Mouse (Mus musculus) CH12.LX (cell line): Measurements from ENCODE around the gene Flt3l.

ENCODE experiments used
- CHD1 ChIP-seq: IDR thresholded peaks from 2 replicates; pipeline ENCODE4 v1.6.1; 2012; ENCODE audit warnings: low read depth, low read length, improper control_type of control experiment, inconsistent platforms
- CTCF ChIP-seq, 2 experiments: IDR thresholded peaks in 1 of 2; conservative IDR thresholded peaks in 1 of 2; 2 replicates each; pipeline ENCODE4 v1.5.1; 2011 to 2012; ENCODE audit warnings: low read depth in 2 of 2, low read length in 2 of 2, improper control_type of control experiment in 1 of 2, inconsistent platforms in 1 of 2, mild to moderate bottlenecking in 1 of 2, moderate library complexity in 1 of 2
- EP300 ChIP-seq: IDR thresholded peaks from 2 replicates; pipeline ENCODE4 v1.6.1; 2011; ENCODE audit warnings: low read length, improper control_type of control experiment
- GABPA ChIP-seq: IDR thresholded peaks from 2 replicates; pipeline ENCODE4 v1.6.1; 2012; ENCODE audit warnings: low read depth, low read length, improper control_type of control experiment, inconsistent platforms; ENCODE audit not compliant: insufficient replicate concordance
- PAX5 ChIP-seq: IDR thresholded peaks from 2 replicates; pipeline ENCODE4 v1.6.1; 2012; ENCODE audit warnings: low read length, inconsistent platforms, mixed read lengths
- POLR2A ChIP-seq: IDR thresholded peaks from 2 replicates; pipeline ENCODE4 v1.6.1; 2011; ENCODE audit warnings: low read depth, mild to moderate bottlenecking, improper control_type of control experiment, low read length
- POLR2AphosphoS2 ChIP-seq: IDR thresholded peaks from 2 replicates; pipeline ENCODE4 v1.6.1; 2011; ENCODE audit warnings: low read depth, low read length, improper control_type of control experiment
- RAD21 ChIP-seq: IDR thresholded peaks from 2 replicates; pipeline ENCODE4 v1.6.1; 2011; ENCODE audit warnings: low read depth, mild to moderate bottlenecking, low read length, improper control_type of control experiment, moderate library complexity
- SIN3A ChIP-seq: IDR thresholded peaks from 2 replicates; pipeline ENCODE4 v1.6.1; 2012; ENCODE audit warnings: low read length, improper control_type of control experiment, inconsistent platforms
- TBP ChIP-seq: conservative IDR thresholded peaks from 2 replicates; pipeline ENCODE4 v1.6.1; 2011; ENCODE audit warnings: low read depth, low read length, improper control_type of control experiment
- TCF12 ChIP-seq: IDR thresholded peaks from 2 replicates; pipeline ENCODE4 v1.6.1; 2014; ENCODE audit warnings: low read depth, mild to moderate bottlenecking, inconsistent platforms, low read length, improper control_type of control experiment
- USF1 ChIP-seq: IDR thresholded peaks from 2 replicates; pipeline ENCODE4 v1.6.1; 2014; ENCODE audit warnings: low read depth, mild to moderate bottlenecking, inconsistent platforms, low read length, improper control_type of control experiment
- ZKSCAN1 ChIP-seq: IDR thresholded peaks from 2 replicates; pipeline ENCODE4 v1.6.1; 2012; ENCODE audit warnings: low read depth, inconsistent platforms, low read length, improper control_type of control experiment, borderline replicate concordance

DNA sequence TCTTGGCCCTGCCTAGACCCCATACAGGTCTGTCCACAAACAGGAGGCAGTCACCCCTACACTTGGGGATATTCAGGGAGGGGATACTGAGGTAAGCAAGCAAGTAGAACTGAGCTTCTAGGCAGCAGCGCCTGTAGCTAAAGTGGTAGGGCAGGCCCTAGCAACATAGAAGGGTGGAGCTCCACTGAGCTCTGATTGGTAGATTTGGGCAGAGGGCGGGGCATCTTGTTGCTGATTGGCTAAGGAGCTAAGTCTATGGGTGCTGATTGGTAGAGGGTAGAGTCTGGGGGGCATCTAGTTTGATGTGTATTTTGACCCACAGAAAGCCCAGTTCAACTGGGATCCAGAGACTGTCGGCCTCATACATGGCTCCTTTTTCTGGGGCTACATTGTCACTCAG lies 33.3 kb upstream of the Flt3l start:
- TF ChIP-seq CTCF (conservative IDR thresholded peaks at IDR 0.05 in 1 of 2, IDR thresholded peaks at IDR 0.05 in 1 of 2; ENCODE audit: low read depth in 2 of 2, low read length in 2 of 2) (no peak), POLR2AphosphoS2 (no peak), USF1 (no peak), TBP (no peak), POLR2A (no peak), EP300 (no peak), RAD21 (no peak), GABPA (no peak), CHD1 (no peak), PAX5 (no peak), SIN3A (no peak), TCF12 (no peak), ZKSCAN1 (no peak)
